Mouse (Mus musculus): ENCODE measurements around the gene Rnase12.
"Not testable (repeated sequence)": the region's sequence is repeated elsewhere in the genome, so short reads cannot be mapped to it uniquely, and the experiment has no call there.

Rnase12 gene

DNA sequence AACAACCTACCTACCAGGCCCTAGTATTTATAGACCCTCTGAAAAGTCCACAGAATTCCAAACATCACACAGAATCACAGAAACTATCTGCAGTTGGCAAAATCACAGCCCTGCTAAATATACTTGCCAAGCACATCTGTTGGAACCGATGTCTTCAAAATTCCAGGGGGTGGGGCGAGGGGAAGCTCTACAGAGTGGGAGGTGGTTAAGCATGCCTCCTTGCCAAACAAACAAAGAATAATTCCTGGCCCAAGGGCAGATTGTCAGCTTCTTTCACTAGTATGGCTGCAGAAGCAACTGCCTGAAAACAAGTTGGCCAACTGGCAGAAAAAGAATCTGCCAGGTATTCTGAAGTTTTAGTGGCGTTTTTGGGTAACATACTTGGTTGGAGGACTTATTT, 40.2 kb downstream of the Rnase12 start:
- DNase-seq (ENCODE audit: low spot score in 2 of 2), result no peak

- DNase-seq (ENCODE audit: low spot score in 2 of 2), result no peak
These were observed 41.7 kb downstream of the Rnase12 start for GRCm38 (mm10) chr14:51015780-51016179.

GRCm38 (mm10) chr14:51014724-51015123, 42.7 kb downstream of the Rnase12 start:
- not testable (repeated sequence) for DNase-seq (ENCODE audit: low spot score in 2 of 2)

DNA sequence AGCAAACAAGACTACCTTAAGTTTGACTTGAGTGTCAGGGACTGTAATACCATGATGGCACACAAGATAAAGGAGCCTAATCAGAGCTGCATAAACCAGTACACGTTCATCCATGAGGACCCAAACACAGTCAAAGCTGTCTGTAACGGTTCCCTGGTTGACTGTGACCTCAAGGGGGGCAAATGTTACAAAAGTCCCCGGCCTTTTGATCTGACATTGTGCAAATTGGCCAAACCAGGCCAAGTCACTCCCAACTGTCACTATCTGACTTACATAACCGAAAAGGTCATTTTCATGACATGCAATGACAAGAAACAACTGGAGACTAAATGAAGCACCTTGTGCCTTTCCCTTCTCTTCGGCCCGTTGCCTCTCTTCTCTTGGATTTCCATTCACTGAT, 47.9 kb downstream of the Rnase12 start:
- no peak for DNase-seq (ENCODE audit: low spot score in 2 of 2)

- no peak for DNase-seq (ENCODE audit: low spot score in 2 of 2)
These were observed 48.7 kb downstream of the Rnase12 start for GRCm38 (mm10) chr14:51008781-51009180.

DNA sequence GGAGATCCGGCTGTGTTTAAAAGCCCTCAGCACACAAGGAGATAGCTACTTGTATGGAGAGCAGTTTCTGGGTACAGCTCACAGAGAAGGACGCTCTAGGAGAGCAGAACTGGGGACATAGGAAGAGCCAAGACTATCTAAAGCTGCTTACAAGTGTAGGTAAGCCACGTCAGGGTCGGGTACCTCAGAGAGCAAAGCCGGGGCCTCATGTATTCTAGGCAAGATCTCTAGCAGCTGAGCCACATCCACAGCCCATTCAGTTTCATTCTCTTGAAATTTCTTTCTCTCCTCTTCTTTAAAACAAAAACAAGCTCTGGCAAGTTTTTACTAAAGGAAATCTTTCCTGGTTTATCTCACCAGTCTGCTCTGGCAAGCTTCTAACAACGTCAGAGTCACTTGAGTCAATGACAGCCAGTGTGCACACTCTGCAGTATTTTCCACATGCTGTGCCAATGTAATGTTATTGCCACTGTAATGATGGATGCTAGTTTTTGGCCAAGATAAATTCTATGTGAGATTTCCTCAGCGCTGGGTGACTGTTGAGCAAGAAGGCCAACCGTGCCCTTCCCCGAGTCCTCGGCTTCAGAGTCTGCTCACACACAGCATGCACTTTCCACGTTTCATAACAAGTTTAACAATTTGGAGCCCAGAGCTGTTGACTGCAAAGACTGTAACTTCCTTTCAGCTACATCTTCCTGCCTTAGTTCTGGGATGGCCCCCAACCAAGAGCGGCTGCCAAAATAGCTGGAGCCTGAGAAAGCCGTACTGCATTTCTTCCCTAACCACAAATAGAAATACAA, 49.3 kb downstream of the Rnase12 start:
- DNase-seq (ENCODE audit: low spot score in 2 of 2), result peak; percentile 82 to 88

- DNase-seq (ENCODE audit: low spot score in 2 of 2), result no peak
These were observed 50.2 kb downstream of the Rnase12 start, which contains the start of gene Rnase10 for GRCm38 (mm10) chr14:51007152-51007801. Gene Rnase10, plus strand, starts transcription at chr14:51007751.

All from right cerebral cortex, postnatal 10 days (tissue).